Mouse (Mus musculus): ENCODE measurements around the gene Tab2.

- TF ChIP-seq CTCF (conservative IDR thresholded peaks at IDR 0.05; ENCODE audit: low read length) (no peak), NANOG (IDR thresholded peaks at IDR 0.05; ENCODE audit: borderline replicate concordance, low read length) (no peak)
Measured at GRCm38 (mm10) chr10:7867666-7868030, 88.4 kb downstream of the Tab2 start.

Data from E14TG2a.4 (cell line).